In the genomic region with DNA sequence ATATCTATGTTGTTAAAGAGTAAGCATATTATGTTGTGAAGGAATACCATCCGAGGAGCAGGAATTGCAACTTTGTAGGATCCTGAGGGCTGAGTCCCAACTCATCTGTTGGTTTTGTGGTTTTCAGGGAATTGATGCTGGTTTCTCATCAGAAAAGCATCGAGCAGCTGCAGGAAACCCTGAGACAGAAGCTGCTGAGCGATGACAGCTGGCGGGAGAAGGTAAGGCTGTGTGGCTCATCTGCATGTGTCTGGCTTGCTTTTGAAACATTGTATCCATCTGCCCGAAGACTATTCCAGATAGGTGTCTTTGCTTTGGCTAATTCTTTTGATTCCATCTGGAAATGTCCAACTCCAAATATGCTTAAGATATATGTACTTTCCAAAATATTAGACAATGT, we compare ENCODE assay signal across 21 mouse cellular contexts.
"Had no signal": no experiment of that assay in that cellular context is flagged by ENCODE, and none has a peak within 500 bp of the region (broad histone marks: within the 10 kb centered on the region; RNA-seq: fewer than 3 reads in every experiment).

No protein-coding gene starts in this region.

- ATAC-seq: hindbrain, postnatal 0 days; liver, embryonic 12.5 days had no signal

- DNase-seq: gastrocnemius, postnatal 10 days; kidney, adult 11 months; kidney, adult 2 months; kidney, adult 9 months; kidney, postnatal 36 days; left cerebral cortex, postnatal 4 days had no signal

- H3K4me3 ChIP-seq: gastrocnemius, adult 2 months; heart, adult 2 months; heart, embryonic 12.5 days; hindbrain, embryonic 10.5 days; hindbrain, embryonic 12.5 days; hindbrain, embryonic 15.5 days; kidney, embryonic 15.5 days; layer of hippocampus, adult 2 months; left cerebral cortex, adult 2 months; limb, embryonic 13.5 days; limb, embryonic 15.5 days; liver, embryonic 12.5 days had no signal

- H3K4me1 ChIP-seq: heart, embryonic 12.5 days; hindbrain, embryonic 12.5 days; hindbrain, embryonic 15.5 days; kidney, embryonic 15.5 days; limb, embryonic 15.5 days; liver, embryonic 12.5 days had no signal

- H3K9ac ChIP-seq: heart, embryonic 12.5 days; hindbrain, embryonic 12.5 days; hindbrain, embryonic 15.5 days; kidney, embryonic 15.5 days; limb, embryonic 13.5 days; limb, embryonic 15.5 days; liver, embryonic 12.5 days; liver, embryonic 14.5 days had no signal

- H3K27ac ChIP-seq: gastrocnemius, adult 2 months; heart, adult 2 months; hindbrain, embryonic 10.5 days; hindbrain, embryonic 12.5 days; hindbrain, embryonic 15.5 days; hindbrain, postnatal 0 days; kidney, embryonic 15.5 days; kidney, postnatal 0 days; layer of hippocampus, adult 2 months; left cerebral cortex, adult 2 months; limb, embryonic 13.5 days; limb, embryonic 15.5 days; liver, embryonic 12.5 days; liver, embryonic 14.5 days had no signal

- H3K9me3 ChIP-seq: heart, embryonic 12.5 days; hindbrain, embryonic 10.5 days; hindbrain, embryonic 12.5 days; hindbrain, embryonic 15.5 days; kidney, embryonic 15.5 days; limb, embryonic 15.5 days; liver, embryonic 12.5 days had no signal

- H3K27me3 ChIP-seq: heart, embryonic 12.5 days; hindbrain, embryonic 12.5 days; hindbrain, embryonic 15.5 days; kidney, embryonic 15.5 days; limb, embryonic 13.5 days; limb, embryonic 15.5 days; liver, embryonic 12.5 days had no signal

- H3K4me2 ChIP-seq: heart, embryonic 12.5 days; hindbrain, embryonic 12.5 days; hindbrain, embryonic 15.5 days; kidney, embryonic 15.5 days; limb, embryonic 13.5 days; limb, embryonic 15.5 days; liver, embryonic 12.5 days had no signal

- H3K36me3 ChIP-seq: heart, embryonic 12.5 days; hindbrain, embryonic 10.5 days; hindbrain, embryonic 12.5 days; hindbrain, embryonic 15.5 days; kidney, embryonic 15.5 days; limb, embryonic 13.5 days; limb, embryonic 15.5 days; liver, embryonic 12.5 days had no signal
